Mouse (Mus musculus) neutrophil, adult 59 days (primary cell): ENCODE results near the gene Nus1. TPM values are rescaled to one million over a fixed set of nuclear protein-coding genes. Genes with fewer than 3 reads are reported as not detected.

Source experiments
- total RNA-seq, 2 experiments: library from RNA; stranded (reverse); gene quantifications; 1 replicate in 1 of 2; 2 replicates in 1 of 2; pipeline ENCODE4 v1.2.4; 2023

Nus1 gene
- total RNA-seq, result 10 to 100 TPM; 15.3 to 18.3 TPM

DNA sequence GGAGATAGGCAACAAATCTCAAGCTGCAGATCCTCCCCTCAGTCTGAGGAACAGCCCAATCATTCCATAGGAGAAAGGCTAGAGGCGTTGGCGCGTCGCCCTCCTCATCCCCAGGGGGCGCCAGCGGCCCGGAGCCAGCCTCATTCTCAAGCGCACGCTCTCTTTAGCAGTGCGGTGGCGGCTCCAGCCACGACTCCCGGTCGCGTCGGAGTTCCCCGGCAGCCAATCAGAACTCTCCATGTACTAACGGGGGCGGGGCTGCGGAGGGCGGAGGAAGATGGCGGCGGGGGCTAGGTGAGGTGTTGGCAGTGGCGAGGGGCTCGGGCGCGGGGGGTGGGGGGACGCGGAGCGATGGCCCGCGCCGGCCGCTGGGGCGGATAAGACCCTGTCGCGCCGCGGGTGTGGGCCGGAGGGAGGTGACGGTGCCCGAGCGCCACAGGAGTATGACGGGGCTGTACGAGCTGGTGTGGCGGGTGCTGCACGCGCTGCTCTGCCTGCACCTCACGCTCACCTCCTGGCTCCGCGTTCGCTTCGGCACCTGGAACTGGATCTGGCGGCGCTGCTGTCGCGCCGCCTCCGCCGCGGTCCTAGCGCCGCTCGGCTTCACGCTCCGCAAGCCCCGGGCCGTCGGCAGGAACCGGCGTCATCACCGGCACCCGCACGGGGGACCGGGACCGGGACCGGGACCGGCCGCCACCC is at the start of gene Nus1:
Nus1 (plus strand) TSS at position 249 of the 699 bp plus-strand sequence.

DNA sequence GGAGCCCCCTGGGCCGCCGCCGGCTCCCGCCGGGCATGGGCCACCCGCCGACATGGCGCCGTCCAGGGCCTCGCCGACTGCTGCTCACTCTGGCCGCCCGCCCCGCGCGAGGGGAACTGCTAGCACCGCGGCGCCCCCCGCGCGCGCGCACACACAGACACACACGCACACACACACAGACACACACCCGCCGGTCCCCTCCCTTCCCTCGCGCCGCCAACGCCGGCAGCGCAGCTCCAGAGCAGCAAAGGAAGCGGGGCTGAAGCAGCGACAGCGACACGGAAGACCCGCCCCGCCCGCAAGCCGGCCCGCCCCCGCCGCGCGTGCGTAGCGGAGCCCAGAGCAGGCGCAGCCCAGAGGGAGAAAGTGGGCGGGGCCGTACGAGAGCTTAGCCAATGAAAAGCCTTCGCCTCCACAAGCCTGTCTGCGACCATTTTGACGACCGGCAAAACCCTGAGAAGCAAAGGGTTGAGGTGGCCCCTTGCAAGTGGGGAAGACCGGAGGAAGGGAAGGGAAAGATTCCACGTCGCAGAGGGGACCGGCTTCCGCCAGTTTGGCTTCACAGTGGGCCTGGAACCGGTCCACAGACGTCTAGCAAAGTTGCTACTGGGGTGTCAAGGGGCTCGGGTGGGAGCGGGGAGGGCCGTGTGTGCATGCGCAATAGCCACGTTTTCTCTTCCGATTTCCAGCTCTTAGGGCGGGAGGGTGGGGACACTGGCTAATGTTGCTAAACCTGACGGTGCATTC is 35.3 kb upstream of the Nus1 start, which contains the start of gene Gopc:
Gopc (minus strand) TSS at position 280 of the 747 bp plus-strand sequence.

DNA sequence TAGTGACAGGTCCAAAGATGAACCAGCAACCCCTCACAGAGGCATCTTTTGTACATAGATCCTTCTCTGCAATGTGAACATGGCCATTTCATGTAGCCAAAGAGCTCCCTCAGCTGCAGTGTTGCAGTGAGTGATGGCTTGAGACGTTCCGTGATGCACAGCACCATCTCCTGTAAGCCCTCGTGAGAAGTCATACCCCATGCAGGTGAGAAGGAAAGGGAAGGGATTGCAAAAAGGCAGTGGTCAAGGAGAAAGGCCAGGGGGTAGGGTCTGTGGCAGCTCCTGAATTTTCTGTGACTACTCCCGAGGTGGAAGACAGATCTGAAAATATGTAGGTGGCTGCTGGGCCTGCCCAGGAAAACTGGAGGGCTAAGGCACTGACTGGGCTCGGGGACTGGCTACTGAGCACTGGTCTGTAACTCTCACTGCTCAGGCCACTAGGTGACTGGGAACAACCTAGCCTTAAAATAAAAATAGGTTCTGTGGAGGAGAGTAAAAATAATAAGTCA is 28.4 kb upstream of the Nus1 start, which contains the start of gene Nepn:
Nepn (plus strand) TSS at position 51 of the 509 bp plus-strand sequence.

Other genes with a start within 250 kb of the Nus1 start
- gene Ros1, start 222.3 kb upstream of the Nus1 start, total RNA-seq, result not detected
- gene Dcbld1, start 183.9 kb upstream of the Nus1 start, total RNA-seq, result 1 to 10 TPM in 1 of 2 experiments, under 1 TPM in 1; 0.73 to 1.0 TPM
- not detected for gene Gm26741, start 58.8 kb upstream of the Nus1 start, total RNA-seq
- gene Gopc, start 35.4 kb upstream of the Nus1 start, total RNA-seq, result 1 to 10 TPM; 9.3 to 9.9 TPM
- gene Nepn, start 28.6 kb upstream of the Nus1 start, total RNA-seq, result not detected